Mouse (Mus musculus) kidney, adult 9 months (tissue): ENCODE results near the gene Gstm5.

Experiments used
- DNase-seq: peaks from one replicate; pipeline ENCODE4 v3.0.0; 2022

The Gstm5 gene

GRCm38 (mm10) chr3:107932128-107932527 is 36.5 kb downstream of the Gstm5 start:
- DNase-seq, result peak; percentile 72

- DNase-seq, result no peak
Measured at GRCm38 (mm10) chr3:107935268-107935667, 39.6 kb downstream of the Gstm5 start.

- no peak for DNase-seq
Measured at GRCm38 (mm10) chr3:107935888-107936287, 40.3 kb downstream of the Gstm5 start.

GRCm38 (mm10) chr3:107939403-107939802 is 43.8 kb downstream of the Gstm5 start:
- peak; percentile 83 for DNase-seq

GRCm38 (mm10) chr3:107939830-107940229 is 44.2 kb downstream of the Gstm5 start:
- DNase-seq, result no peak

- no peak for DNase-seq
Measured at GRCm38 (mm10) chr3:107940524-107940923, 44.9 kb downstream of the Gstm5 start.

- DNase-seq, result no peak
Measured at GRCm38 (mm10) chr3:107941261-107941660, 45.6 kb downstream of the Gstm5 start.

GRCm38 (mm10) chr3:107943239-107943990 is 47.8 kb downstream of the Gstm5 start, which contains the start of gene Gstm6:
Gene Gstm6, minus strand, starts transcription at chr3:107943749.
- DNase-seq, result peak; percentile 77

- no peak for DNase-seq
Measured at GRCm38 (mm10) chr3:107945729-107946128, 50.1 kb downstream of the Gstm5 start.
